Mouse (Mus musculus): ENCODE data around the gene 4930442H23Rik. TPM values are rescaled to one million over a fixed set of nuclear protein-coding genes. Genes with fewer than 3 reads are reported as not detected.

Gene 4930442H23Rik
- polyA plus RNA-seq, 1 experiment: not detected

- no peak for TF ChIP-seq GATA1 (IDR thresholded peaks at IDR 0.05; ENCODE audit: low read length)
Measured at GRCm38 (mm10) chr10:81167200-81168086, 16.2 kb downstream of the 4930442H23Rik start, which contains the start of gene Pias4. Gene Pias4 (minus strand): TSS chr10:81167923.

- TF ChIP-seq GATA1 (IDR thresholded peaks at IDR 0.05; ENCODE audit: low read length): no peak
Measured at GRCm38 (mm10) chr10:81165118-81165517, 18.5 kb downstream of the 4930442H23Rik start.

GRCm38 (mm10) chr10:81162318-81162652 lies 21.4 kb downstream of the 4930442H23Rik start:
- TF ChIP-seq GATA1 (IDR thresholded peaks at IDR 0.05; ENCODE audit: low read length): no peak

- TF ChIP-seq GATA1 (IDR thresholded peaks at IDR 0.05; ENCODE audit: low read length): no peak
Measured at GRCm38 (mm10) chr10:81161602-81162317, 21.9 kb downstream of the 4930442H23Rik start.

GRCm38 (mm10) chr10:81154736-81155135 lies 28.9 kb downstream of the 4930442H23Rik start:
- TF ChIP-seq GATA1 (IDR thresholded peaks at IDR 0.05; ENCODE audit: low read length): no peak

- TF ChIP-seq GATA1 (IDR thresholded peaks at IDR 0.05; ENCODE audit: low read length): no peak
Measured at GRCm38 (mm10) chr10:81154313-81154712, 29.3 kb downstream of the 4930442H23Rik start.

- no peak for TF ChIP-seq GATA1 (IDR thresholded peaks at IDR 0.05; ENCODE audit: low read length)
Measured at GRCm38 (mm10) chr10:81152609-81153008, 31.0 kb downstream of the 4930442H23Rik start.

- no peak for TF ChIP-seq GATA1 (IDR thresholded peaks at IDR 0.05; ENCODE audit: low read length)
Measured at GRCm38 (mm10) chr10:81151261-81151660, 32.4 kb downstream of the 4930442H23Rik start.

- TF ChIP-seq GATA1 (IDR thresholded peaks at IDR 0.05; ENCODE audit: low read length): no peak
Measured at GRCm38 (mm10) chr10:81146296-81146695, 37.4 kb downstream of the 4930442H23Rik start.

GRCm38 (mm10) chr10:81145778-81146177 lies 37.9 kb downstream of the 4930442H23Rik start:
- TF ChIP-seq GATA1 (IDR thresholded peaks at IDR 0.05; ENCODE audit: low read length): no peak

GRCm38 (mm10) chr10:81145307-81145706 lies 38.3 kb downstream of the 4930442H23Rik start:
- no peak for TF ChIP-seq GATA1 (IDR thresholded peaks at IDR 0.05; ENCODE audit: low read length)

- TF ChIP-seq GATA1 (IDR thresholded peaks at IDR 0.05; ENCODE audit: low read length): no peak
Measured at GRCm38 (mm10) chr10:81144667-81145066, 39.0 kb downstream of the 4930442H23Rik start.

- TF ChIP-seq GATA1 (IDR thresholded peaks at IDR 0.05; ENCODE audit: low read length): no peak
Measured at GRCm38 (mm10) chr10:81143845-81144437, 39.7 kb downstream of the 4930442H23Rik start.

GRCm38 (mm10) chr10:81143157-81143633 lies 40.5 kb downstream of the 4930442H23Rik start:
- no peak for TF ChIP-seq GATA1 (IDR thresholded peaks at IDR 0.05; ENCODE audit: low read length)

- TF ChIP-seq GATA1 (IDR thresholded peaks at IDR 0.05; ENCODE audit: low read length): no peak
Measured at GRCm38 (mm10) chr10:81142551-81142981, 41.1 kb downstream of the 4930442H23Rik start.

Measured in G1E-ER4 (cell line).